Mouse (Mus musculus): ENCODE data around the gene Klrb1c. TPM values are rescaled to one million over a fixed set of nuclear protein-coding genes. Genes with fewer than 3 reads are reported as not detected.
"Not testable (repeated sequence)": the region's sequence is repeated elsewhere in the genome, so short reads cannot be mapped to it uniquely, and the experiment has no call there.

The Klrb1c gene
- polyA plus RNA-seq, 1 experiment from 2014 or later = not detected

DNA sequence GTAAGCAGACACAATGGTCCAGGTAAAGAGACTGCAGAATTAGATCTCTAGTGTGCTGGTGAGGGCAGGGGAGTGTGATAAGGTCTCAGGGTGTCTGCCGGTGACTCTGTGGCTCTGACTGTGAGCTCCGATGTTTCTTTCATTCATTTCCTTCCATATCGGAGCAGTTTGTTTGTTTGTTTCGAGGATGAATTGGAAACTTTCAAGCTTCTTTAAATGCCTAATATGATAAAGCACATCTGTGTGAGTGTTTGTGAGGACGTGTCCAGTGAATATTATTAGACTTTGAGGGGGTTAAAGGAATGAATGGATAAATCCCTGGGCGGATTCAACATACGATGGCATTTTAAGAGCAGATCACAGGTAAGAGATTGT lies 10.9 kb upstream of the Klrb1c start:
- Histone ChIP-seq H3K4me2 (peak overlapping the region; percentile 69), H3K27ac (ENCODE audit: low read depth, low read length) (no peak overlapping the region), H3K4me1 (replicated peaks; ENCODE audit: control insufficient read depth, insufficient read depth, low read length) (peaks cover 13% of the 10 kb centered on the region), H3K36me3 (ENCODE audit: control insufficient read depth, insufficient read depth, low read length) (no peaks in the 10 kb centered on the region), H3K4me3 (ENCODE audit: low read depth, low read length) (peak overlapping the region; percentile 66), H3K9ac (ENCODE audit: low read depth, low read length) (peak overlapping the region; percentile 57; the same call in 1 of the 2 replicates), H3K27me3 (replicated peaks; ENCODE audit: control insufficient read depth, insufficient read depth, low read length) (no peaks in the 10 kb centered on the region), H3K9me3 (ENCODE audit: control insufficient read depth, low read length) (no peaks in the 10 kb centered on the region)
- DNase-seq (ENCODE audit: low spot score) (no peak), ATAC-seq (replicated peaks; ENCODE audit: low FRiP score) (no peak)
- whole genome bisulfite sequencing = 27% methylated on average over 7 of the region's 7 CpGs

- not testable (repeated sequence) for H3K9me3 ChIP-seq (ENCODE audit: control insufficient read depth, low read length); H3K27me3 ChIP-seq (replicated peaks; ENCODE audit: control insufficient read depth, insufficient read depth, low read length); H3K36me3 ChIP-seq (ENCODE audit: control insufficient read depth, insufficient read depth, low read length)
- H3K27ac ChIP-seq (ENCODE audit: low read depth, low read length) = peak overlapping the region; percentile 52
- H3K4me2 ChIP-seq = peak overlapping the region; percentile 81
- peaks cover 13% of the 10 kb centered on the region for H3K4me1 ChIP-seq (replicated peaks; ENCODE audit: control insufficient read depth, insufficient read depth, low read length)
- peak overlapping the region; percentile 66 for H3K4me3 ChIP-seq (ENCODE audit: low read depth, low read length)
- DNase-seq (ENCODE audit: low spot score) (peak; percentile 94), ATAC-seq (replicated peaks; ENCODE audit: low FRiP score) (peak; percentile 70)
- peak overlapping the region; percentile 68 for H3K9ac ChIP-seq (ENCODE audit: low read depth, low read length)
- under 1% methylated on average over 49 of the region's 49 CpGs for WGBS
Measured at GRCm38 (mm10) chr6:128799144-128799895, 10.3 kb upstream of the Klrb1c start.

DNA sequence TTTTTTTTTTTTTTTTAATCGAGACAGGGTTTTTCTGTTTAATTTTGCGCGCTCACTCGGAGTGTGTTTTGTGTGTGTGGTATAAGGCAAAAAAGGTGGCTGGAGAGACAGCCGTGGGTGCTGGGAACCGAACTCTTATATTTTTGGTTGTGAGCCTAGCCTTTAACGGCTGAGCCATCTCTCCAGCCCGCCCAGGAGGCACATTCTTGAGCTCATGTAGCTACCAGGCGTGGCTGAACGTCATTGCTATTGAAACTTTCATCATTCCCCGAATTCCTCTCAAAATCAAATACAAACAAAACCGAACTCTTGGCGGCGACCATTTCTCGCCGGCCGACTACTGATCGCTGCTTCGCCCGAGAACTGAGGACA lies 9.7 kb upstream of the Klrb1c start:
- Histone ChIP-seq H3K4me3 (ENCODE audit: low read depth, low read length) (peak overlapping the region; percentile 66), H3K4me1 (replicated peaks; ENCODE audit: control insufficient read depth, insufficient read depth, low read length) (peaks cover 14% of the 10 kb centered on the region), H3K27ac (ENCODE audit: low read depth, low read length) (peak overlapping the region; percentile 52), H3K9ac (ENCODE audit: low read depth, low read length) (peak overlapping the region; percentile 68), H3K4me2 (peak overlapping the region; percentile 81)
- under 1% methylated on average over 20 of the region's 20 CpGs for WGBS
- H3K36me3 ChIP-seq (ENCODE audit: control insufficient read depth, insufficient read depth, low read length); H3K9me3 ChIP-seq (ENCODE audit: control insufficient read depth, low read length); H3K27me3 ChIP-seq (replicated peaks; ENCODE audit: control insufficient read depth, insufficient read depth, low read length): not testable (repeated sequence)
- ATAC-seq (replicated peaks; ENCODE audit: low FRiP score) (peak; percentile 66), DNase-seq (ENCODE audit: low spot score) (peak; percentile 88)

DNA sequence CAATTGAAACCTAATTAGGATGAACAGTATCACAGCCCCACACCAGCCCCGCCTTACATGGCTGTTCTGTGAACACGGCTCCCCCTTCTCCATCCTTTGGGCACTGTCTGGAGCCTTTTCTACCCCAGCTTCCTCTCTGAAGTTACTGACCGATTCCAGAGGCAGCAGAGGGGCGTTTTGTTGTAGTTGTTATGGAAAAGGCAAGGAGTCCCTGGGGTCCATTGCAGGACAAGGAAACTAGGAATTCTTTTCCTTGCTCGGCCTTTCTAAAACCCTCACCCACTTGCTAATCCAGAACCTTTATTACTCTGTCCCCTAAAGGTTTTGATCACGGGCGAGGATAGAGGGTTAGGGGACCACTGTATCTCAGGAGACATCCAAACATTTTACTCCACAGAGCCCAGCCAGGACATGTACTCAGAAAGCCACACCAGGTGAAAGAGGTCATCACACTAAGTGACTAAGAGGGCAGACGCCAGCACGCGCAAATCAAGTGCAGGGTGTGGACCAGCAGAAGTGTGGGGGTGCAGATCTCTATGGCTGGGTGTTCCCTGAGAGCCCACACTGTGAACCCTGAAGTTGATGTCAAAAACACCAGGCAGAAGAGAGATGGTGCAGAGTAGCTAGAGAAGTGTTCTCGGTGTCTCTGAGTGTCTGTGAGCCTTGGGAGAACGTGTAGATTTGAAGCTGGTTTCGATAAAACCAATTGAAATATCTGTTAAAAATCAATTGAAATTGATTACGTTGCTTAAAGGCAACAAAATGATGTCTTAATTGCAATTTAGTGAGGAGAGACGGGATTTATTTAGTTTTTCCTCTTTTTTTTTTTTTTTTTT lies 9.1 kb upstream of the Klrb1c start:
- Histone ChIP-seq H3K4me2 (peak overlapping the region; percentile 81), H3K36me3 (ENCODE audit: control insufficient read depth, insufficient read depth, low read length) (no peaks in the 10 kb centered on the region), H3K9ac (ENCODE audit: low read depth, low read length) (peak overlapping the region; percentile 50), H3K27ac (ENCODE audit: low read depth, low read length) (no peak overlapping the region), H3K4me1 (replicated peaks; ENCODE audit: control insufficient read depth, insufficient read depth, low read length) (peaks cover 17% of the 10 kb centered on the region), H3K27me3 (replicated peaks; ENCODE audit: control insufficient read depth, insufficient read depth, low read length) (no peaks in the 10 kb centered on the region), H3K9me3 (ENCODE audit: control insufficient read depth, low read length) (no peaks in the 10 kb centered on the region), H3K4me3 (ENCODE audit: low read depth, low read length) (peak overlapping the region; percentile 49)
- DNase-seq (ENCODE audit: low spot score) (peak; percentile 46), ATAC-seq (replicated peaks; ENCODE audit: low FRiP score) (no peak)
- 21% methylated on average over 15 of the region's 15 CpGs for WGBS

DNA sequence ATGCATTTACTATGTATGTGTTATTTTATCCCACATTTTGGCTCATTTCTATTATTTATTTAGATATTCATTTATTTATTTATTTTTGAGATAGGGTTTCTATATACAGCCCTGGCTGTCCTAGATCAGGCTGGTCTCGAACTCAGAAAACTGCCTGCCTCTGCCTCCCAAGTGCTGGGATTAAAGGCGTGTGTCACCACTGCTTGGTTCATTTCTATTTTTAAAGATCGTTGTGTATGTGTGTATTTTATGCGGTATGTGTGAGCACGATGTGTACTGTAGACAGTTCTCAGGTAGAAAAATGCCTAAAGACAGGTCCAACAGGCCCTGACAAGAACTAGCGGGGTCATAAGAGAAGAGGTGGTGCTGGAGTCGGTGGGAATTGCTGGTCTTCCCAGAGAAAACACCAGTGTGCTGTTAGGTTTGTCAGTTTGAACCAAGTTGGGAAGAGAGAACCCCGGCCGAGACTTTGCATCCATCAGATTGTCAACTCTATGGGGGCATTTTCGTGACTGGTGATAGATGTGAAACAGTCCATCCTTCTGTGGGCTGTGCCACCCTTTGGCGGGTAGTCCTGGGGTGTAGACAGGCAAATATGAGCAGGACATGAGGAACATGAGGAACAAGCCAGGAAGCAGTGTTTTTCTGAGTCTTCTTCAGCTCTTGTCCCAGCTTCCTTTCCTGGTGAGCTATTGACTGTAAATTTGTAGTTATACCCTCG lies 8.3 kb upstream of the Klrb1c start:
- 73% methylated on average over 12 of the region's 12 CpGs for WGBS
- no peak for ATAC-seq (replicated peaks; ENCODE audit: low FRiP score)
- Histone ChIP-seq H3K27ac (ENCODE audit: low read depth, low read length) (no peak overlapping the region), H3K27me3 (replicated peaks; ENCODE audit: control insufficient read depth, insufficient read depth, low read length) (no peaks in the 10 kb centered on the region), H3K36me3 (ENCODE audit: control insufficient read depth, insufficient read depth, low read length) (no peaks in the 10 kb centered on the region), H3K4me3 (ENCODE audit: low read depth, low read length) (peak overlapping the region; percentile 49; the same call in 1 of the 2 replicates), H3K4me1 (replicated peaks; ENCODE audit: control insufficient read depth, insufficient read depth, low read length) (peaks cover 17% of the 10 kb centered on the region), H3K9ac (ENCODE audit: low read depth, low read length) (no peak overlapping the region), H3K9me3 (ENCODE audit: control insufficient read depth, low read length) (no peaks in the 10 kb centered on the region), H3K4me2 (peak overlapping the region; percentile 81)
- no peak for DNase-seq (ENCODE audit: low spot score)

GRCm38 (mm10) chr6:128796321-128796955 lies 7.4 kb upstream of the Klrb1c start:
- H3K4me1 ChIP-seq (replicated peaks; ENCODE audit: control insufficient read depth, insufficient read depth, low read length) = peaks cover 17% of the 10 kb centered on the region
- H3K4me2 ChIP-seq = 0 out of 2 replicates have a peak overlapping the region, but pooled peaks have one; percentile 9
- DNase-seq (ENCODE audit: low spot score) (no peak), ATAC-seq (replicated peaks; ENCODE audit: low FRiP score) (no peak)
- H3K9me3 ChIP-seq (ENCODE audit: control insufficient read depth, low read length) = no peaks in the 10 kb centered on the region
- H3K4me3 ChIP-seq (ENCODE audit: low read depth, low read length) = no peak overlapping the region
- H3K9ac ChIP-seq (ENCODE audit: low read depth, low read length) = no peak overlapping the region
- H3K36me3 ChIP-seq (ENCODE audit: control insufficient read depth, insufficient read depth, low read length) = no peaks in the 10 kb centered on the region
- 45% methylated on average over 8 of the region's 8 CpGs for WGBS
- no peaks in the 10 kb centered on the region for H3K27me3 ChIP-seq (replicated peaks; ENCODE audit: control insufficient read depth, insufficient read depth, low read length)
- H3K27ac ChIP-seq (ENCODE audit: low read depth, low read length) = no peak overlapping the region

DNA sequence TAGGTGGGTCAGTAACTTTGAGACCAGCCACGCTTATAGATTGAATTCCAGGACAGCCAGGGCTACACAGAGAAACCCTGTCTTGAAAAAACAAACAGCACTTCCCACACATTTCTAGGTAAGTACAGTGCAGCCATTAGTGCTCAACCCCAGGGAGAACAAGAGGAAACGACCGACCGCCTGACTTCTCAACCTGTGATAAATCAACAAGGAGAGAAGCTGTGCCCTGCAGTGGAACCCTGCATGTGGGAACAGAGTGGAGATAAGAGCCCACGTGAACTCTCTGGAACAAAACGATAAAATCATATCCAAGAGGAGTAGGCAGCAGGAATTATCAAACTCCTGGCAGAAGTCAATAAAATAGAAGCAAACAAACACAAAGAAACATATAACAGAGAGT lies 4.7 kb upstream of the Klrb1c start:
- WGBS = 26% methylated on average over 6 of the region's 6 CpGs
- DNase-seq (ENCODE audit: low spot score) (no peak), ATAC-seq (replicated peaks; ENCODE audit: low FRiP score) (no peak)
- Histone ChIP-seq H3K4me3 (ENCODE audit: low read depth, low read length) (no peak overlapping the region), H3K27me3 (replicated peaks; ENCODE audit: control insufficient read depth, insufficient read depth, low read length) (no peaks in the 10 kb centered on the region), H3K36me3 (ENCODE audit: control insufficient read depth, insufficient read depth, low read length) (no peaks in the 10 kb centered on the region), H3K9ac (ENCODE audit: low read depth, low read length) (no peak overlapping the region), H3K27ac (ENCODE audit: low read depth, low read length) (no peak overlapping the region), H3K4me1 (replicated peaks; ENCODE audit: control insufficient read depth, insufficient read depth, low read length) (peaks cover 15% of the 10 kb centered on the region), H3K9me3 (ENCODE audit: control insufficient read depth, low read length) (no peaks in the 10 kb centered on the region), H3K4me2 (no peak overlapping the region)

DNA sequence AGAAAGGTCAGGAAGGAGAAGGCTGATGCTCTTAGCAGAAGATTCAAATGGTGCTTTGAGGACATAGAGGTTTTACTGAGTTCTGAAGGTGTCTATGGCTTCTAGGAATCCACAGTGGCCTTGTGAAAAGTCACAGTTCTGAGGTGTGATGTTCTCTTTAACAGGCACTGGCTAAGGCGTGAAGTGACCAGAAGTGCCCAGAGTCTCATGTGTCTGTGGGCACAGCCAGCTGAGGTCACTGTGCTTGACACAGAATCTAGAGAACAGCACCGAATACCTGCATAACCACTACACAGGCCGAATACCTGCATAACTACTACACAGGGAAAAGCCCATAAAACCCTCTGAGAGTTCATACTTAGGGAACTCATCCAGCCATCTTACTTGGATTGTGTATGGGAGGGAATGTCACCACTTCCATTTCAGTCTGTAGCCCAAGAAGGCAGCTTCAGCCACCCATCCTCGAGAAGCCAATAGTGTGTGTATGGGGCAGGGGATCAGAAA lies 1.5 kb upstream of the Klrb1c start:
- not testable (repeated sequence) for DNase-seq (ENCODE audit: low spot score); H3K27me3 ChIP-seq (replicated peaks; ENCODE audit: control insufficient read depth, insufficient read depth, low read length); H3K4me1 ChIP-seq (replicated peaks; ENCODE audit: control insufficient read depth, insufficient read depth, low read length); H3K4me3 ChIP-seq (ENCODE audit: low read depth, low read length); H3K9ac ChIP-seq (ENCODE audit: low read depth, low read length); H3K36me3 ChIP-seq (ENCODE audit: control insufficient read depth, insufficient read depth, low read length); ATAC-seq (replicated peaks; ENCODE audit: low FRiP score); H3K27ac ChIP-seq (ENCODE audit: low read depth, low read length); H3K4me2 ChIP-seq; H3K9me3 ChIP-seq (ENCODE audit: control insufficient read depth, low read length)
- 73% methylated on average over 4 of the region's 4 CpGs for WGBS

Data from liver, embryonic 11.5 days (tissue).